Mouse (Mus musculus) cortical plate, adult 2 months (tissue): ENCODE measurements around the gene Cbfb. TPM values are rescaled to one million over a fixed set of nuclear protein-coding genes. Genes with fewer than 3 reads are reported as not detected.

ENCODE experiments used
- H3K27ac ChIP-seq: fragments of 200-500 bp; 2 replicates; pipeline ENCODE4 v1.5.1; 2012; ENCODE audit warnings: low read length, control low read depth, inconsistent platforms; ENCODE audit not compliant: insufficient read depth
- H3K4me1 ChIP-seq: fragments of 200-500 bp; 2 replicates; pipeline ENCODE4 v1.6.1; 2011; ENCODE audit warnings: low read length; ENCODE audit not compliant: control insufficient read depth, insufficient read depth
- H3K4me3 ChIP-seq: fragments of 200-500 bp; 2 replicates; pipeline ENCODE4 v1.5.1; 2011; ENCODE audit warnings: mild to moderate bottlenecking, low read length, control low read depth; ENCODE audit not compliant: insufficient read depth
- CTCF ChIP-seq: fragments of 200-500 bp; IDR thresholded peaks from 2 replicates; pipeline ENCODE4 v1.5.1; 2011; ENCODE audit warnings: mild to moderate bottlenecking, control low read depth, low read length; ENCODE audit not compliant: insufficient read depth; ENCODE audit errors: extremely low read depth
- POLR2A ChIP-seq: fragments of 200-500 bp; IDR thresholded peaks from 2 replicates; pipeline ENCODE4 v1.6.1; 2011; ENCODE audit warnings: mild to moderate bottlenecking, low read length, control low read depth; ENCODE audit not compliant: insufficient read depth; ENCODE audit errors: extremely low read depth
- polyA plus RNA-seq: library from polyadenylated mRNA; depleted of rRNA; stranded (reverse); fragments of >200 nt; gene quantifications from 2 replicates; pipeline ENCODE4 v1.2.3, GENCODE M21; 2012; rRNA removed

The Cbfb gene
- polyA plus RNA-seq: 17.7 and 18.5 TPM in 2 replicates

- Histone ChIP-seq H3K27ac (peak within 1 kb of the TSS; percentile 93), H3K4me1 (peaks cover 1% of the 10 kb centered on the region), H3K4me3 (peak within 1 kb of the TSS; percentile 66)
- TF ChIP-seq POLR2A (peak; percentile 38; the same call in 1 of the 2 replicates), CTCF (no peak)
Observed at GRCm38 (mm10) chr8:105170381-105171115, at the start of gene Cbfb. Gene Cbfb, plus strand, starts transcription at chr8:105170674.

- TF ChIP-seq POLR2A (no peak), CTCF (no peak)
- Histone ChIP-seq H3K4me1 (no peaks in the 10 kb centered on the region), H3K27ac (no peak overlapping the region), H3K4me3 (no peak overlapping the region)
Observed at GRCm38 (mm10) chr8:105129864-105130263, 40.6 kb upstream of the Cbfb start.

GRCm38 (mm10) chr8:105131509-105131908 lies 39.0 kb upstream of the Cbfb start, which contains the start of gene Ces4a:
Gene Ces4a, plus strand, starts transcription at chr8:105131800.
- Histone ChIP-seq H3K4me1 (no peaks in the 10 kb centered on the region), H3K27ac (no peak within 1 kb of the TSS)
- no peak for TF ChIP-seq CTCF
- TF ChIP-seq POLR2A: no peak

GRCm38 (mm10) chr8:105138423-105138822 lies 32.1 kb upstream of the Cbfb start:
- Histone ChIP-seq H3K27ac (no peak overlapping the region), H3K4me3 (no peak overlapping the region), H3K4me1 (no peaks in the 10 kb centered on the region)
- peak; percentile 72 for TF ChIP-seq CTCF
- no peak for TF ChIP-seq POLR2A

More at GRCm38 (mm10) chr8:105131509-105131908, 39.0 kb upstream of the Cbfb start, which contains the start of gene Ces4a:
- H3K4me3 ChIP-seq: no peak within 1 kb of the TSS

- Histone ChIP-seq H3K4me1 (no peaks in the 10 kb centered on the region), H3K27ac (no peak overlapping the region), H3K4me3 (no peak overlapping the region)
- TF ChIP-seq CTCF (no peak), POLR2A (no peak)
Observed at GRCm38 (mm10) chr8:105142395-105142794, 28.1 kb upstream of the Cbfb start.

GRCm38 (mm10) chr8:105151654-105152053 lies 18.8 kb upstream of the Cbfb start:
- no peak overlapping the region for H3K4me3 ChIP-seq
- H3K27ac ChIP-seq: no peak overlapping the region
- TF ChIP-seq CTCF (no peak), POLR2A (no peak)
- no peaks in the 10 kb centered on the region for H3K4me1 ChIP-seq

- Histone ChIP-seq H3K4me3 (0 out of 2 replicates have a peak overlapping the region, but pooled peaks have one; percentile 3), H3K27ac (no peak overlapping the region), H3K4me1 (no peaks in the 10 kb centered on the region)
- TF ChIP-seq CTCF (no peak), POLR2A (no peak)
Observed at GRCm38 (mm10) chr8:105152623-105153398, 17.7 kb upstream of the Cbfb start.

- no peaks in the 10 kb centered on the region for H3K4me1 ChIP-seq
Observed at GRCm38 (mm10) chr8:105154316-105154715, 16.2 kb upstream of the Cbfb start.

GRCm38 (mm10) chr8:105155091-105155745 lies 15.3 kb upstream of the Cbfb start:
- Histone ChIP-seq H3K4me1 (no peaks in the 10 kb centered on the region), H3K4me3 (no peak overlapping the region), H3K27ac (no peak overlapping the region)
- TF ChIP-seq POLR2A (no peak), CTCF (no peak)

More at GRCm38 (mm10) chr8:105154316-105154715, 16.2 kb upstream of the Cbfb start:
- Histone ChIP-seq H3K4me3 (no peak overlapping the region), H3K27ac (no peak overlapping the region)
- TF ChIP-seq POLR2A (no peak), CTCF (no peak)

GRCm38 (mm10) chr8:105157555-105157954 lies 12.9 kb upstream of the Cbfb start:
- Histone ChIP-seq H3K4me1 (no peaks in the 10 kb centered on the region), H3K4me3 (no peak overlapping the region), H3K27ac (no peak overlapping the region)
- TF ChIP-seq CTCF (peak; percentile 46), POLR2A (no peak)
